Mouse (Mus musculus) left cerebral cortex, postnatal 25 days (tissue): Measurements from ENCODE around the gene Sox6. TPM values are rescaled to one million over a fixed set of nuclear protein-coding genes. Genes with fewer than 3 reads are reported as not detected.

Source experiments
- DNase-seq, 2 experiments: peaks; one replicate each; pipeline ENCODE4 v3.0.0; 2022; ENCODE audit warnings: low spot score in 2 of 2, mixed read lengths in 1 of 2
- intact Hi-C: fragments of 180-260 bp; cut with DNase I; formaldehyde crosslinking; loops from one replicate; pipeline ENCODE4 v1.15.1; 2025
- total RNA-seq, 2 experiments: library from RNA; stranded (reverse); gene quantifications; 2 replicates each; pipeline ENCODE4 v1.2.3; 2021

The Sox6 gene
- total RNA-seq, 2 experiments from 2014 or later = 25.7 to 33.0 TPM

DNA sequence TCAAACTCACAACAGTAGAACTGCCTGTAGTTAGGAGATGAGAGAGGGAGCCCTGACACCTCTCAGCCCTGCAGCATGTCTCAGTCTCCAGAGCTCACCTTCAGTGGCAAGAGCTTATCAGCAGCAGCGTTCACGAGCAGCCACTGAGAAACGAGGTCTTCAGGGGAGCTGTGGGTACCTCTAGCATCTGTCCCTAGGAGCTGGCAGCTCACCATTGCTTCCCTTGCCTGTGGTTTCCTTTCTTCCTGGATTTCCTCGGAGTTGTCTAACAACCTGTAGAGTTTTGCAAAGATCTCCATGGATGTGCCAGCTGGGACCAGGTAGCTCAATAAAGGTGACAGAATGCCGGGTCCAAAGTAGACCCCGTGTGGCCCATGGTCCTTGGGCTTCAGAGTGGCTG is 563.4 kb downstream of the Sox6 start:
- intact Hi-C loops = no loop called here
- DNase-seq = no peak

DNA sequence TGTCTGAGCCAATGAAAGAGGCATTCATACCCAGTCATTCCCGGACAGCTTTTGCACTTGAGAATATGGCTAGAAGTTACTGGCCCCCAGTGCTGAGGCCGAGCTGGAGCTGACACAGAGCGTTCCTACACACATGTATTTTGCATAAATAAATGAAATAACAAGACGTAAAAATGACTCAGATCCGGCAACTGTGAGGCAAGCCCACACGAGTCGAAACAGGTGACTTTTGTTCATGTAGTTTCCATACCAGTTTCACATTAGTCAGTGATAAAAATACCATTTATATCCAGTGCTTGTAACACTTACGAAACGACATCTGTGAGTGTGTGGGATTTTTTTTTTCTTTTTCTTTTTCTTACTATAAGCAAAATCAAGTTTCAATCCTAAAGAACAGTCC is 564.5 kb downstream of the Sox6 start:
- intact Hi-C loops = no loop called here
- peak; percentile 29 to 69 for DNase-seq

DNA sequence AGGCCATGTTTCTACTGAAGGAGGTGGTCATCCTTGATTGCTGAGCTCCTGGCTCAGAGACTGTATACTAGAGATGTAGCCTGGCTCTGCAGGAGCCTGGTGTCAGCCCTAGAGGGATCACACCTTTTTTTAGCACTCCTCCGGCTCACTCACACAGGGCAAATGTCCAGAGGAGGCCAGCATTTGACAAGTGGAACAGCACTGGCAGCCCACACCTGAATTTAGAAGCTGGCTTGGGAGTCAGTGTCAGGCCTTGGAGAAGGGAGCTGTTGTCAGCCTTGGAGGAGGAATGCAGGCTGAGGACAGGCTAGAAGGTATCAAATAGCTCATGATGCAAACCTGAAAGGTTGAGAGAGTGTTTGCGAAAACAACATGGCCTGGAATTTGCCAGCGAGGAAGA is 565.7 kb downstream of the Sox6 start:
- DNase-seq = no peak
- intact Hi-C loops = no loop called here

DNA sequence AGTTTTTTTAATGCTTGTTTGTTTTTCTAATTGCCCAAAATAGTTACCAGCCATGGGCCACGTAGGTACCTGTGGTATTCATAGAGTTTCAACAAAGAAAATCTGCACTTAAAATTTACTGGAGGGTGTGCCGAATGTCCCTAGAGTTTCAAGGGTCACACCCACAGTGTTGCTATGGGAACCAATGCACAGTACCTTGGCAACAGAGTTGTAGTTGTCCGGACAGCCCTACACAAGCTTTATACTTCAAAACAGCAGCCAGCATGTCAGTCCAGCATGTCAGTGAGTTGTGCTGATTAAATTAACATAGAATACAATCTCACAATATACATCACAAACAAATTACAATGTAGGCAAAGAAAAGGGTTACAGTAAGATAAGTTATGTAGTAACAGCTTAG is 567.1 kb downstream of the Sox6 start:
- intact Hi-C loops = no loop called here

DNA sequence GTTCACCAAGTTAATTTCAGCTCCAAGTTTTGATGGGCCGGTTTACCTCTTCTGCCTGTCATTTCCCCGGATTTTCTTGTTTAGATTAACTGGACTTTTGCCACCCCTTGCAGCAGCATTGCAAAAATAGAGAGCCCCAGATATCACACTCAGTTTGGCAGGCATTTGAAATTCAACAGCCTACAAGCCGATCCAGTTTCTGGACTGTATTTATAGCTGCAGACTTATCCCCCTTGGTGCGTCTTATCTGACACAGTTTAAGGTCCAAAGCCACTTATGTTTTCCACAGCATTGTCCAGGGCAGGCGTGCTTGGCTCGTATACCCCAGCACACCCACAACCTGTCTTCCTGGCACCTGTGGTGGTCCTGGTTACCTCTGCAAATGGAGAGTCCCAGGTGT is 571.8 kb downstream of the Sox6 start:
- intact Hi-C loops = no loop called here
- DNase-seq = peak in 1 of 2 experiments; percentile 44

More for the DNA sequence above, 567.1 kb downstream of the Sox6 start:
- no peak for DNase-seq

GRCm38 (mm10) chr7:115463367-115463766 is 575.2 kb downstream of the Sox6 start:
- DNase-seq = no peak
- intact Hi-C loops = no loop called here

DNA sequence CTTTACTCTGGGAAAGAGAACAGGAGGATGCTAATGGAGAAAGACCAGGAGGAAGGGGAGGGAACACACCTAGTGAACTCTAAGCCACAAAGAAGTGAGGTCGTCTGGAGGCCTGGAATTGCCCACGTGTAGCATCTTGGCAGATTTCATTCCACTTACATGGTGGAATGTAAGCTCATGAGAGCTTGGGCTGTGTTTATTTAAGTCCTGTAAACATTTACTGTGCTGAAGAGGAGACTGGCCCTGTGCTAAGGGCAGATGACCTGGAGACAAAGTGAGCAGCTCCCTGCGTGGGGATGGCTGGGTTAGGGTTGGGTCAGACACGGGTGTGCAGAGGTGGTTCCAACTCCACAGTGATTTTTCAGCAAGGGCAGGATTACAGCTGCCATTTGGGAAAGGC is 576.3 kb downstream of the Sox6 start:
- DNase-seq = no peak
- intact Hi-C loops = no loop called here

GRCm38 (mm10) chr7:115454988-115455387 is 583.6 kb downstream of the Sox6 start:
- no peak for DNase-seq
- intact Hi-C loops = no loop called here

GRCm38 (mm10) chr7:115453713-115454073 is 584.9 kb downstream of the Sox6 start:
- no peak for DNase-seq
- intact Hi-C loops = no loop called here

GRCm38 (mm10) chr7:115453042-115453712 is 585.4 kb downstream of the Sox6 start:
- intact Hi-C loops = no loop called here
- peak in 1 of 2 experiments; percentile 21 for DNase-seq

DNA sequence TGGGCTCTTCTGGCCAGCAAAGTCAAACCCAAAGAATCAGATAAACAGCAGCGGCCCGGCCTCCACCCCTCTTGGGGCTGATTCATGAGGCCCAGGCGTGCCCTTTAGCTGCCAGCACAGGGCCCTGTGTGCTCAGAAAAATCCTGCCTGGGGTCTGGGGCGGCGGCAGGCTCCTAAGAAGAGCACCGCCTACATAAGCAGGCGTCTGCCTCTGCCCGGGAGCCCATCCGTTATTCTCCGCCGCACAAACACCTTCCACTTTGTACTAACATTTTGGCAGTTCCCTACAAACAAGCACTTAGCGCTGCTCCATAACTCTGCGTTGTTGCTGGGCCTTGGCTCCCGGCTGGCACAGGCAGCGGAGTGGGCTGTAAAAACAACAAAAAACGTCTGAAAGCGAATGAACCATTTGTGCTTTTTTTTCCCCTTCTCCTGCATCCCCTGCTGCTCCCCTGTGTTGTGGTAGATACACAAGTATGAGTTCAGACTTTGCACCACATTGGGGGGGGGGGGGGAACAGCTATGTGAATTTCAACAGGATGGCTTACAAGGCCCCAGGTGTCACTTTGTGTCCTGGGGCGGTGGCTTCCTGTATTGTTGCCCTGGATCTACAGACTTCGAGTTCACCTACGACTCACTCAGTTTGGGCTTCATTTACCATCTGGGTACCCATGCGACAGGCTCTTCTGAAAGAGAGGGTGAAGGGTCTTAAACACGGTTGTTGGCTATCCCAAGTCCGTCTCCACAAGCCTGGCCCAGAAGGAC is 588.0 kb downstream of the Sox6 start:
- intact Hi-C loops = no loop called here
- DNase-seq = no peak

GRCm38 (mm10) chr7:115448403-115449025 is 590.1 kb downstream of the Sox6 start:
- DNase-seq = no peak
- intact Hi-C loops = no loop called here

- intact Hi-C loops = no loop called here
- DNase-seq = peak in 1 of 2 experiments; percentile 78
Measured at GRCm38 (mm10) chr7:115447091-115447490, 591.5 kb downstream of the Sox6 start.

- DNase-seq = no peak
- intact Hi-C loops = no loop called here
Measured at GRCm38 (mm10) chr7:115446481-115447016, 592.0 kb downstream of the Sox6 start.

GRCm38 (mm10) chr7:115426161-115426982 is 612.2 kb downstream of the Sox6 start:
- intact Hi-C loops = no loop called here
- peak; percentile 21 to 80 for DNase-seq

- no peak for DNase-seq
- intact Hi-C loops = no loop called here
Measured at GRCm38 (mm10) chr7:115422828-115423227, 615.8 kb downstream of the Sox6 start.

- intact Hi-C loops = no loop called here
- DNase-seq = peak in 1 of 2 experiments; percentile 13
Measured at GRCm38 (mm10) chr7:115420960-115421359, 617.6 kb downstream of the Sox6 start.
